Mouse (Mus musculus) lung, adult 2 months (tissue): Measurements from ENCODE around the gene Ntn1. TPM values are rescaled to one million over a fixed set of nuclear protein-coding genes. Genes with fewer than 3 reads are reported as not detected.

ENCODE experiments used
- DNase-seq: peaks from one replicate; pipeline ENCODE4 v3.0.0; 2022
- H3K4me1 ChIP-seq: fragments of 200-500 bp; 2 replicates; pipeline ENCODE4 v1.6.1; 2011; ENCODE audit warnings: low read length; ENCODE audit not compliant: control insufficient read depth, insufficient read depth
- H3K4me3 ChIP-seq: fragments of 200-500 bp; replicated peaks from 2 replicates; pipeline ENCODE3; 2011; ENCODE audit warnings: low read depth, mild to moderate bottlenecking, control low read depth, low read length; ENCODE audit errors: extremely low read depth
- CTCF ChIP-seq: fragments of 200-500 bp; IDR thresholded peaks from 2 replicates; pipeline ENCODE4 v1.5.1; 2011; ENCODE audit warnings: mild to moderate bottlenecking, low read length, control low read depth; ENCODE audit not compliant: insufficient read depth
- POLR2A ChIP-seq: fragments of 200-500 bp; IDR thresholded peaks from 2 replicates; pipeline ENCODE4 v1.6.1; 2011; ENCODE audit warnings: low read depth, mild to moderate bottlenecking, control low read depth, low read length, borderline replicate concordance; ENCODE audit errors: extremely low read depth
- WGBS: fragments of 180-500 bp; shearing (Covaris S2); methylation state at CpG from one replicate; pipeline ENCODE4 v1.1.7; 2018; 5-methylcytosine and 5-hydroxymethylcytosine counted together
- polyA plus RNA-seq: library from polyadenylated mRNA; depleted of rRNA; stranded (reverse); fragments of >200 nt; gene quantifications from 2 replicates; pipeline ENCODE4 v1.2.3, GENCODE M21; 2012

Gene Ntn1
- polyA plus RNA-seq, 1 experiment: 58.8 TPM

GRCm38 (mm10) chr11:68285754-68286141, 114.9 kb downstream of the Ntn1 start:
- DNase-seq: peak; percentile 48

GRCm38 (mm10) chr11:68280001-68280510, 120.6 kb downstream of the Ntn1 start:
- TF ChIP-seq POLR2A (no peak), CTCF (no peak)

More at GRCm38 (mm10) chr11:68285754-68286141, 114.9 kb downstream of the Ntn1 start:
- Histone ChIP-seq H3K4me3 (no peak overlapping the region), H3K4me1 (peaks cover 16% of the 10 kb centered on the region)
- 15% methylated on average over 3 of the region's 3 CpGs for WGBS
- no peak for TF ChIP-seq CTCF
- TF ChIP-seq POLR2A: no peak

DNA sequence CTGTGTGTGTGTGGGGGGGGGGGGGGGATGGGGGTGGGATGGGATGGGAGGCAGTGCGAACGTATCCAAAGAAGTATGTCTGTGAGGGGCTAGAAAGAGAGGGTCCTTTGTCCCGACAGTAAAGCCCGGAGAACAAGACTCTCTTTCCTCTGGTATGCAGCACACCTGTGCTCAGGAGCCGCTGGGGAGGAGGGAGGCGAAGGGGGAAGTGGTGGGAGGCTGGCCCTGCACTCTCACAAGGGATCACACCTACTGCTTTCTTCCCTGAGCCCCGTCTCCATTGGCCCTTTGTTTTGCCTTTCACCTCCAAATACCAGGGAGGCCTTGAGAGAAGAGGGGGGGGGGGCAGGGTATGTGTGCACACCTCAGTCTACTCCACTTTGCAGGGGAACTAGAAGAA, 123.7 kb downstream of the Ntn1 start:
- no peak for TF ChIP-seq CTCF
- no peak for TF ChIP-seq POLR2A
- no peak overlapping the region for H3K4me3 ChIP-seq
- peaks cover 14% of the 10 kb centered on the region for H3K4me1 ChIP-seq
- WGBS: 74% methylated on average over 7 of the region's 7 CpGs
- DNase-seq: no peak

More at GRCm38 (mm10) chr11:68280001-68280510, 120.6 kb downstream of the Ntn1 start:
- Histone ChIP-seq H3K4me3 (no peak overlapping the region), H3K4me1 (peaks cover 14% of the 10 kb centered on the region)
- 59% methylated on average over 10 of the region's 10 CpGs for WGBS
- DNase-seq: no peak

DNA sequence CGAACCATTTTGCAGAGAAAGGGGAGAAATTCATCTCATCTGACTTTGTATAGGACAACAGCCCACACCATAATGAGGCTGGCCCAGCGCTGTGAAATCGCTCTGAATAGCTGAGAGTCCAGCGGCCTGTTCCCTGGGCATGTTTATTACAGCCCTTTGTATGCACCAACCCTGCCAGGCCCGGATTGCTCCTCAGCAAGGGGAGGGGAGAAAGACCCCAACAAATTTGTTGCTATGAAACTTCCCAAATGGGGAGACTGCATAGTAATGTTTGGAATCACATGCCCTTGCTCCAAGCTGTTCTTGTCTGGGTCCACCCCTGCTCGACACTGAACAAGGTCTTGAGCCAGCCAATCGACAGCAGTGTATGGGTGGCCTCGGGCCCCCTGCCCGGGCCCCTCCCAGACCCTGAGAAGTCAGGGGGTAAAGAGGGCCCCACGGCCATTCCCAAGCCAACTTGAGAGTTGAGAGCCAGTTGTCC, 126.3 kb downstream of the Ntn1 start:
- no peak overlapping the region for H3K4me3 ChIP-seq
- WGBS: 79% methylated on average over 10 of the region's 10 CpGs
- H3K4me1 ChIP-seq: peaks cover 2% of the 10 kb centered on the region
- no peak for DNase-seq
- TF ChIP-seq CTCF: no peak
- TF ChIP-seq POLR2A: no peak

- no peak for DNase-seq
- H3K4me1 ChIP-seq: no peaks in the 10 kb centered on the region
- no peak for TF ChIP-seq CTCF
- TF ChIP-seq POLR2A: no peak
- 94% methylated on average over 12 of the region's 12 CpGs for WGBS
- no peak overlapping the region for H3K4me3 ChIP-seq
Measured at GRCm38 (mm10) chr11:68273855-68274254, 126.8 kb downstream of the Ntn1 start.

- H3K4me1 ChIP-seq: no peaks in the 10 kb centered on the region
- DNase-seq: no peak
- H3K4me3 ChIP-seq: no peak overlapping the region
- TF ChIP-seq CTCF (no peak), POLR2A (no peak)
- WGBS: 68% methylated on average over 19 of the region's 19 CpGs
Measured at GRCm38 (mm10) chr11:68270730-68271467, 129.7 kb downstream of the Ntn1 start.

- Histone ChIP-seq H3K4me3 (no peak overlapping the region), H3K4me1 (peaks cover 3% of the 10 kb centered on the region; the same call in 1 of the 2 replicates)
- no peak for DNase-seq
- WGBS: 77% methylated on average over 5 of the region's 5 CpGs
- TF ChIP-seq CTCF: no peak
- no peak for TF ChIP-seq POLR2A
Measured at GRCm38 (mm10) chr11:68264276-68264675, 136.3 kb downstream of the Ntn1 start.

- TF ChIP-seq CTCF (no peak), POLR2A (no peak)
- WGBS: 98% methylated on average over 5 of the region's 5 CpGs
- peaks cover 3% of the 10 kb centered on the region; the same call in 1 of the 2 replicates for H3K4me1 ChIP-seq
- DNase-seq: no peak
- H3K4me3 ChIP-seq: no peak overlapping the region
Measured at GRCm38 (mm10) chr11:68263100-68263499, 137.5 kb downstream of the Ntn1 start.

DNA sequence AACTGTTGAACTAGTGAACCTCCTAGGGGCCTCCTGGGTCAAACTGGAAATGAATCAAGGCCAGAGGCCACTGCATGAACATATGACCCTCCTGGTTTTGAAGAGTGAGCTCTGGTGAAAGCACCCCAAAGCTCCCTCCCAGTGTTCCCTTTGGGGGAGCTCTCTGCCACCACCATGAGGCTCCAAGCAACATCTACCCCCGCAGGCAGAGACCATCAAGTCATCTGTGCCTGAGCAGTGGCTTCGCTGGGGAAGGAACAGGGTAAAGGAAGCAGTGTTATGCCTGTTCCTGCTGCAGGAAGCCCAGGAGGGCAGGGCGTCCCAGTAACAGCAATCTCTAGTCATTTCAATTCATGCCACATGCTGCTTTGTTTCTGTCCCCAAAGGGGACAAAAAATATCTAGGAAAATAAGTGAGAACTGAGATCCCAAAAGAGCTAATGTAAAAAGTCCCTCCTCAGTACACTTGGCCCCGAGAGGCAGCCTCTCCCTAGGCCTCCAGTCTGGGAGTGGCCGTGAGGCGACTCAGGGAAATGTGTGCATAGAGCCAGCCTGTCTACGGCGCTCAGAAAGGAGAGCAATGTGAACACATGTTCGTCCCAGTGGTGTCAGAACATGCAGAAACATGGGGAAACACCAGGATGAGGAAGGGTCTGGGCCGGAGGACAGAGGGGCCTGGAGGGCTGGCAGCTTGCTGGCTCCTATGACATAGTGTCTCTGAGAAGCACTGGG, 139.3 kb downstream of the Ntn1 start:
- 50% methylated on average over 10 of the region's 10 CpGs for WGBS
- DNase-seq: no peak
- TF ChIP-seq CTCF: no peak
- TF ChIP-seq POLR2A: no peak
- Histone ChIP-seq H3K4me1 (peaks cover 3% of the 10 kb centered on the region; the same call in 1 of the 2 replicates), H3K4me3 (no peak overlapping the region)
